Comparison of ENCODE assay signal across 8 mouse cellular contexts in the genomic region with DNA sequence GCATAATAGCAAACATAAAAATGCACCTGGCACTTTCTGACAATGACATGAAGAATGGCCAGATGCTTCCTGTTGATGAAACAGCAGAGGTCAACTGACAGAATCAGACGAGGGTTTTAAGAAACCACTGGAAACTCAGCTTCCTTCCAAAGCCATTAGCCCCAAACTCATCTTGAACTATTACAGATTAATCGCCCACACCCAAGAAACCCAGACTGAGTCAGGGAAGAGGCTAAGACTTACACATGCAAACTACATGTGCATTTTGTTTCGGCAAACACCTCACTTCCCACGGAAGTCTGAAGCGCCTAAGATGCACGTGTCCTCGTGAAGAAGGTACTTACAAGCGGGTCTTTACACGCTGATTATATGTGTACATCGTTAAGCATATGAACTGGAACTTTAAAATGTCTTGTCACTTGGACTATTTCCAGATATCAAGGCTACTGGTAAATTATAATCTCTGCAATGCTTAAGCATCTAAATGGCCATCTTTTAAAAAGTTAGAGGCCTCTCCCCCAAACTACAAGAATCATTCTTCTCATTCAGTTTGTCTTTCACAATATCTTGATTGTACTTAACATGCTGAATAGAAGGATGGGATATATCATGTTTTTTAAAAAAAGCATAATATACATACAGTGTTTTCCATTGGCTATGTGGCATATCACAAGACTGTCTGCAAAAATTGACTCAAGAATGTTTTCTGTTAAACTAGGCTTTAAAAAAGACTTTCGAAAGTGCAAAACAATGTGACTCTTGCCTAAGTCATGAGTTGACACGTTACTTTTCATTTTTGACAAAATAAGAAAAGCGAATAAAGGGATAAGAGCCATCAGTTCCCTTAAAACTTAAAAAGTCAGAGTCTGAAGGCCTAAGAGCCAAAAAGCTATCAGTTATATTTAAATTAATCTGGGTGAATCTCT. TPM values are rescaled to one million over a fixed set of nuclear protein-coding genes. Genes with fewer than 3 reads are reported as not detected.
DNase-seq lines count a peak whose midpoint lies in the region; ATAC-seq lines count a peak whose summit lies in the region.

No protein-coding gene starts in this region.

- H3K4me1 ChIP-seq in megakaryocyte, embryonic 14.5 days = peaks cover 63% of the 10 kb centered on the region

- H3K9me3 ChIP-seq in megakaryocyte, embryonic 14.5 days = no peaks in the 10 kb centered on the region

- no peaks in the 10 kb centered on the region for H3K27me3 ChIP-seq in megakaryocyte, embryonic 14.5 days (replicated peaks)

- peaks cover 24% of the 10 kb centered on the region for H3K36me3 ChIP-seq in megakaryocyte, embryonic 14.5 days (replicated peaks; ENCODE audit: low read length)

- peak; percentile 21 for DNase-seq in c-Kit-positive CD71-positive TER-119-positive erythroid progenitor cells, embryonic 14.5 days (ENCODE audit: low spot score)
- DNase-seq in induced T-regulatory cell, adult 2 months (ENCODE audit: low read depth) = peak; percentile 79
- peak; percentile 70 for DNase-seq in naive thymus-derived CD4-positive, alpha-beta T cell, adult 2 months (ENCODE audit: low read depth)
- no peak for DNase-seq in urinary bladder, postnatal 4 days (ENCODE audit: low spot score in 2 of 2)
- no peak for DNase-seq in frontal cortex, adult 2 months (ENCODE audit: extremely low spot score in 1 of 2, low spot score in 1 of 2)
- no peak for DNase-seq in left cerebral cortex, postnatal 14 days (ENCODE audit: low spot score in 2 of 2)

- H3K4me3 ChIP-seq in megakaryocyte, embryonic 14.5 days (replicated peaks) = peak overlapping the region; percentile 96

- ATAC-seq in megakaryocyte, adult 5-6 weeks (ENCODE audit: poor library complexity, severe bottlenecking) = no peak

- intact Hi-C loops in left cerebral cortex, postnatal 14 days (cut with DNase I) = loop anchor here (2.0 kb wide), 1 partner anchor 33 kb away; a partner anchor contains a TSS

RNA-seq across cellular contexts. Expression of a gene that starts 2.6 kb away (rescaled TPM):
- 1.8 and 6.0 TPM in 2 replicates for polyA plus RNA-seq in megakaryocyte, embryonic 14.5 days (2012; ENCODE audit: insufficient read depth, low replicate concordance)
- 33.0 and 34.7 TPM in 2 replicates for total RNA-seq in megakaryocyte, adult 5-6 weeks (2015)
- 23.5 and 29.8 TPM in 2 replicates for total RNA-seq in megakaryocyte, adult 5-6 weeks (2017)
- polyA plus RNA-seq in frontal cortex, adult 2 months (2012; rRNA removed) = 21.1 and 21.9 TPM in 2 replicates
- 10 to 100 TPM; 20.1 to 21.4 TPM for total RNA-seq in left cerebral cortex, postnatal 14 days (2021)

RNA-seq across cellular contexts. Expression of a gene that starts 33.5 kb away (rescaled TPM):
- 1.3 and 9.7 TPM in 2 replicates for polyA plus RNA-seq in megakaryocyte, embryonic 14.5 days (2012; ENCODE audit: insufficient read depth, low replicate concordance)
- total RNA-seq in megakaryocyte, adult 5-6 weeks (2015) = 65.6 and 66.3 TPM in 2 replicates
- total RNA-seq in megakaryocyte, adult 5-6 weeks (2017) = 68.0 and 88.7 TPM in 2 replicates
- 35.8 and 40.8 TPM in 2 replicates for polyA plus RNA-seq in frontal cortex, adult 2 months (2012; rRNA removed)
- 10 to 100 TPM; 40.4 to 46.6 TPM for total RNA-seq in left cerebral cortex, postnatal 14 days (2021)

RNA-seq across cellular contexts. Expression of a gene that starts 54.5 kb away (rescaled TPM):
- polyA plus RNA-seq in megakaryocyte, embryonic 14.5 days (2012; ENCODE audit: insufficient read depth, low replicate concordance) = 2.1 and 8.8 TPM in 2 replicates
- 21.5 and 30.3 TPM in 2 replicates for total RNA-seq in megakaryocyte, adult 5-6 weeks (2015)
- total RNA-seq in megakaryocyte, adult 5-6 weeks (2017) = 42.8 and 48.0 TPM in 2 replicates
- 0.66 and 1.0 TPM in 2 replicates for polyA plus RNA-seq in frontal cortex, adult 2 months (2012; rRNA removed)
- under 1 TPM; 0.36 to 0.59 TPM for total RNA-seq in left cerebral cortex, postnatal 14 days (2021)

Comparison
In these comparisons a context has a peak if more than half of its experiments do, and no peak if none do; other contexts are left out.
1. DNase-seq: peak in c-Kit-positive CD71-positive TER-119-positive erythroid progenitor cells, embryonic 14.5 days (single experiment), induced T-regulatory cell, adult 2 months (single experiment) and naive thymus-derived CD4-positive, alpha-beta T cell, adult 2 months (single experiment); none in urinary bladder, postnatal 4 days (0 of 2), frontal cortex, adult 2 months (0 of 2) and left cerebral cortex, postnatal 14 days (0 of 2).
2. RNA of a gene that starts 54.5 kb away (total RNA-seq): 21.5 to 48.0 TPM in megakaryocyte, adult 5-6 weeks; 0.36 to 0.59 TPM in left cerebral cortex, postnatal 14 days; every median in the first group is over 10 times any median in the second.